Mouse (Mus musculus): ENCODE results near the gene Adamts13.
A peak's percentile ranks its signal among the peaks of the same experiment; 100 is the strongest.

The Adamts13 gene

GRCm38 (mm10) chr2:27038596-27038995 lies 65.4 kb downstream of the Adamts13 start:
- DNase-seq = peak; percentile 92 to 96

- DNase-seq = peak; percentile 48 to 63
Measured at GRCm38 (mm10) chr2:27039286-27039685, 66.1 kb downstream of the Adamts13 start.

GRCm38 (mm10) chr2:27042131-27042844 lies 69.1 kb downstream of the Adamts13 start:
- DNase-seq = no peak

DNA sequence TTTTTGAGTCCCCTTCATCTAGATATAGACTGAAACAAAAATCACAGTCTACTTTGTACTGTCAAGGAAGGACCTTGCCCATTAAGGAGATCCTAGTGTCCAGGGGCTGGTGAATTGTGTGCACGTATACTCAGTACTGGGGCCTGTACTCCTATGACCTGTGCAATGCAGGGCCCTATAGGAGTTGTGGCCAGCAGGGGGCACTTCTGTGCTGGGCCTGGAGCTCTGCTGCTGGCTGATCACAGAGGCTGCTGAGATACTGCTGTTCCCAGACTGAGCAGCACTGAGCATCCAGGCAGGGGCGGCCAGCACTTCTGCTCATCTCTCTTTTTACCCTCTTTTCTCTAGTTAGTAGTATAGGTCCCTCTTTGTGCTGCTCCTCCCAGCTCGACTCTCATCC lies 70.2 kb downstream of the Adamts13 start:
- DNase-seq = peak; percentile 95

DNA sequence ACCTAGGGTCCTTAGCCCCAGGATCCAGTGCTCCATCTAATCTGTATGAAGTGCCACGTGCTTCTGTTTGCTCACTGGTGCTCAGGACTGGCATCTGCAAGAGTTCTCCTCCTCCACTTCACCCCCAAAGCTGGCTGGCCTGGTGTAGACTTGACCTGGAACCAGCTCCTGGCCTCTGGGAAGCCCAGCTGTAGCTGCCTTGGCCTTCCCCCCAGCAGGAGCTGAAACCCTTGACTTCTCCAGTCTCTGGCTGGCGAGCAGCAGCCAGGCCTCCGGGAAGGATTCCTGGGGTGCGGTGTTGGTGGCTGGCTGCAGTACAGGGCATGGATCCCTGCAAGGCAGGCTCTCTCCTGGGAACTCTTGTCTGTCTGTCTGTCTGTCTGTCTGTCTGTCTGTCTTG lies 71.0 kb downstream of the Adamts13 start:
- DNase-seq = no peak

DNA sequence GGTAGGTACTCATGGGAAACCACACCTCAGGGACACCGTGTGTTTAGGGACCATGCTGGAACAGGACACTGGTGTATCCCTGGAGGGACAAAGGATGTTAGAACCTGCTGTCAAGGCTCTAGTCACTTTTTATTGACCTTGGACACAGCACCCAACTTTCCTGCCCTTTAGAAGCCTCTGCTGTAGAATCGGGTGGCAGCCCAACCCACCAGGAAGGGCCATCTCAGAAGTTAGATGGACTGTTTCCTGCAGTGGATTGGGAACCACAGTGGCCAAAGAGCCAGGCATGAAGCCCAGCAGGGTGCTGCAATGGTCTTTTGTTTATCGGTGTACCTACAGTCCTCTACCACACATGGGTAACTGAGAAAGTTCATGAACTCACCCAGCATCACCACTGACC lies 71.4 kb downstream of the Adamts13 start:
- DNase-seq = no peak

DNA sequence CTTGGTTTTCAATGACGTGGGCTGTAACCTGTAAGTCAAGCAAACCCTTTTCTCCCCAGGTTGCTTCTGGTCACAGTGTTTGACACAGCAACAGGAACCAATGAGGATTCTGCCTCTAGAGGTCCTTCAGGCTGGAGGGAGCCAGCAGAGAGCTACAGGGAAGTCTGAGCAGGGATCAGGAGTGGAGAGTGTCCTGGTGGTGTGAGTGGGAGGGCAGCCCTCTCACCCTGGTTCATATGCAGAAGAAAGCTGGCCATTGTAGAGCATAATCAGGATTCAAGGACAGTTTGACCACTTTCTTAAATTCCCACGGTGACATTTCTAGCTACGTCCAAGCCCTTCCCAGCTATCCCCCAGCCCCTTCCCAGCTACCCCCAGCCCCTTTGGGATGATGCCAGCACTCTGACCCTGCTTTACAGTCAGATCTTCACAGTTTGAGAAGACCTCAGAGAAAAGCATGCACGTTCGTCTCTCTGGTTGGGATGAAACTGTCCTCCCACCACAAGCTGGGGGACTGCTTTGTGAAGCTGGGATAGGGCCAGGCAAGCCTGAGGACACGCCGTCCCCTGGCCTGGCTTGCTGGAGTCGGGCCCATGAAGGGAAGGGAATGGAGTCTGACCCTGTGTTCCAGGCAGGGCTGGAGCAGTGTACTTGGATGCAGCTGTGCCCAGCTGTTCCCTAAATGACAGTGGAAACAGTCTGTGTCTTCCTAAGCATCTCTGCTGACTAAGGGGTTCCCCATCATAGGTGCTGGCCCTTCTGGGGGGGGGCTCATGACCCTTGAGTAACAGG lies 73.0 kb downstream of the Adamts13 start:
- DNase-seq = peak in 1 of 2 experiments; percentile 63

GRCm38 (mm10) chr2:27049408-27049807 lies 76.2 kb downstream of the Adamts13 start:
- DNase-seq = no peak

GRCm38 (mm10) chr2:27058251-27058650 lies 85.0 kb downstream of the Adamts13 start:
- DNase-seq = no peak

- DNase-seq = peak in 1 of 2 experiments; percentile 48
Measured at GRCm38 (mm10) chr2:27058751-27059150, 85.5 kb downstream of the Adamts13 start.

GRCm38 (mm10) chr2:27059187-27059586 lies 86.0 kb downstream of the Adamts13 start:
- no peak for DNase-seq

Data from cerebellum, postnatal 10 days (tissue).